Mouse (Mus musculus) embryo, embryonic 11.5 days (tissue): Measurements from ENCODE around the gene Map3k5.

Experiments used
- DNase-seq: peaks from one replicate; pipeline ENCODE4 v3.0.0-alpha.2; 2012; ENCODE audit warnings: low read depth, low spot score

Gene Map3k5

GRCm38 (mm10) chr10:20006333-20007093 is 72.2 kb downstream of the Map3k5 start:
- DNase-seq: no peak

DNA sequence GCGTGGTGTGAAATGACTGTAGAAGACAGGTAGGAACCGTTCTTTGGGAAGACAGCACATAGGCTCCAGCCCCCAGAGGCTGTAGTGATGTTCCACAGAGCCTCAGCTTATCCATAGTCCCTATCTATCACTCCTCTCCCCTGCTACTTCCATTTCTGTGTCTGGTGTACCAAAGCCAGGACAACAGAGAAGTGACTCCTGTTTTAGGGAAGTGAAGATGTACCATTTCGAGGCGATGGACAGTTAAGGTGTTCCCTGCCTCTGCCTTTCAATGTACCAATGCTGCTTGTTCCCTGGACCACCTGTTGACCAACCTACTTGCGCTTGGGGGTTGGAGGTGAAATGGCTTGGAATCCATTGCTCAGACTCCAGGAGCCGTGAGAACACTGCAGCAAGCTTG is 75.0 kb downstream of the Map3k5 start:
- DNase-seq: no peak

DNA sequence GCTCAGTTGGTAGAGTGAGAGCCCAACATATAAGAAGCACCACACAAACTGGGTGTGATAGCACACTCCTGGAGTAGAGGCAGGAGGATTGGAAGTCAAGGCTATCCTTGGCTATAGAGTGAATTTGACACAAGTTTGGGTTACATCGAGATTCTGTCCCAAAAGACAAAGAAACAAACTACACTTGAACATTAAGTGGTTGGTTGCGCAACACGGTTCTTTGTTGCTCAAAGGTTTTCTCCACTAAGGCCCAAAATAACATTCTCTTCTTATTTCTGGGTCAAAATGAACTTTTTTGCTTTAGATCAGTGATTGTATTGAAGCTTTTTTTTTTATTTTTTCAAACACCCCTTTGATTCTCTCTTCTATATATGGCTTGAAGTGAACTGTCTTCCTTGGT is 75.7 kb downstream of the Map3k5 start:
- DNase-seq: no peak

DNA sequence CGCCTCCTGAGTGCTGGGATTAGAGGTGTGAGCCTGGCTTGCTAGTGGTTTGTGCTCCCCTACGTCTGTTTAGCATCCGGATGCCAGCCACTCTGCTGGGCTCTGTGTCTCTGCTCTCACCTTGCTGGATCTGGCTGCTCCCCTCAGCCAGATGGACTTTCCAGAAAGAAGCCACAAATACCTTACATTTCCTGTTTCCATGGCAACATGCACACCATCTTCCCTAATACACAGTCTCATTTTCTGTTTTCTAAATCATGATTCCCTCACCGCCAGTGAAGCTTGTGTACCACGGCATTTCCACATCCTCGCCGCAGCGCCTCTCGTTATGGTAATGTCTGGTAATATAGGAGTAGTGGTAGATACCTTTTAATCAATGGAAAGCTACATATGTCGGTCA is 84.1 kb downstream of the Map3k5 start:
- DNase-seq: no peak

- DNase-seq: no peak
These were observed 84.5 kb downstream of the Map3k5 start for GRCm38 (mm10) chr10:20018806-20019205.

DNA sequence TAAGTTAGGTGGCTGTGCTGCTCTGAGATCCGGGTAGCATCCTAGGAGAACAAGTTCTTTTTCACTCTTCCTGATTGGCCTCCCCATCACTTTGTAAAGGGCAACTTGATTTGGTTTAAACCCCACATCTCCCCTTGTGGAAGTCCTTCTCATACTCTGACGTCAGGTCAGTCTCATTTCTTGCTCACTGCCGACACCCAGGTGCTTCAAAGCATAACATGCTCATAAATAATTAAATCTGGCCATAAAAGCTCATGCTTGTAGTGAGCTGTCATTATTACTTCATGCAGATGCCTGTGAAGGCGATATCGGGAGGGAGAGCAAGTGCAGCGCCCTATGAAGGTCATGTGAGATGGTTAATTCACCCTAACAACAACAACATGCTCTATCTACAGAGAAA is 87.0 kb downstream of the Map3k5 start:
- no peak for DNase-seq

- no peak for DNase-seq
These were observed 87.6 kb downstream of the Map3k5 start for GRCm38 (mm10) chr10:20021670-20022468.

DNA sequence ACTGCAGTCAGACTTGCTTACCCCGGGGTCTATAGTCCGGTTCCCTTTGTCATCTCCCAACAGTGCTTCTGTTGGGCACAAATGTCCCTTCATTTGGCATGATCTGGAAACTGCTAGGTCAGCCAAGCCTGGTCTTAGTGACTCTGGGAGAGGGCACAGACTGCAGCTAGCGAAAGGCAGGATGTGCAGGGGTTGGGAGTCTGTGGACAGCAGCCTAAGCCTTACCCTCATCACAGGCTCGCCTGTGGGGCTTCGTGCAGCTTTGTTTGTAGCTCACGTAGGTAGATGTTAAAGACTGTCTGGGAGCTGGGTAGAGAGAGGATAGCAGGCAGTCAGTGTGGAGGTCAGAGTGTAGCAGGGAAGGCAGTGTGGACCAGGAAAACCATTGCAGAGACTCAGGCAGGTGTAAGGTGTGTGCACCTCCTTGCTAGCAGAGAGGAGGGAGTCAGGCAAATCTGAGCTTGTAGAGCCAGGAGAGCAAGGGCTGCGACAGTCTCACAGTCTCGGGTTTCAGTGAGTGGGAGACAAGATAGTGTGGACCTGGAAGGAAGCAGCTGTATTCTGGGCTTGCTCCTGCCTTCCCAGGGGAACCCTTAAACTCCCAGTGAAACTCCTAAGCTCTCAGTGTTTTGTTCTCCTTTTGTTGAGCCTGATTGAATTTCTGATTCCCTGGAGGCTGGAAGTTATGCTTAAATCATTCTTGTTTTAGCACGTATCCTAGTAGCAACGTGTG is 88.5 kb downstream of the Map3k5 start:
- DNase-seq: no peak

DNA sequence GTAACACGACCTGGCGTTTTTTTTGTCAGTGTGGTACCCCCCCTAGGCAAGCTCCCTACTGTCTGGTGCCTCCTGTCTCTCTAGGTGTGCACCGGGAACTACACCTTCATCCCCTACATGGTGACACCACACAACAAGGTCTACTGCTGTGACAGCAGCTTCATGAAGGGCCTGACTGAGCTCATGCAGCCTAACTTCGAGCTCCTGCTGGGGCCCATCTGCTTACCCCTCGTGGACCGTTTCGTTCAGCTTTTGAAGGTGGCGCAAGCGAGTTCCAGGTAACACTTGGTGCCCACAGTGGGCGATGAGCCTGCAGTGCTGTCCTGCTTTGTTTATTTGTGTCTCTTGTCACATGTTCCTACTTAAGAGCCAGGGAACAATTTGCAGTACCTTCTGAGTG is 89.3 kb downstream of the Map3k5 start:
- no peak for DNase-seq

GRCm38 (mm10) chr10:20024891-20025290 is 90.6 kb downstream of the Map3k5 start:
- DNase-seq: no peak

GRCm38 (mm10) chr10:20025781-20026520 is 91.7 kb downstream of the Map3k5 start:
- DNase-seq: no peak

DNA sequence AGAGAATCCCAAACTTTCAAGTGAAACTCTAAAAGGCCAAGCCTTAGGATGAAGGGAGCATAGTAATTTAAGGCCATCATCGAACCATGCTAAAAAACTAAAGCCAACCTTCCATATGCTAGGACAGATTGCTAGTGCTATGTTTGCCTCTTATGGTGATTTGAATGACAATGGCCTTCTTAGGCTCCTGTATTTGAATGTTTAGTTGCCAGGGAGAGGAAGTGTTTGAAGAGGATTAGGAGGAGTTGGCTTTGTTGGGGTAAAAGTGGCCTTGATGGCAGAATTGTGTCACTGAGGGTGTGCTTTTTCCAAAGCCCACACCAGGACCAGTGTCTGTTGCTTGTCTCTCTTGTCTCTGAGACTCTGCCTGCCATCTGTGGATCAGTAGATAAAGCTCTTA is 96.4 kb downstream of the Map3k5 start:
- DNase-seq: no peak

DNA sequence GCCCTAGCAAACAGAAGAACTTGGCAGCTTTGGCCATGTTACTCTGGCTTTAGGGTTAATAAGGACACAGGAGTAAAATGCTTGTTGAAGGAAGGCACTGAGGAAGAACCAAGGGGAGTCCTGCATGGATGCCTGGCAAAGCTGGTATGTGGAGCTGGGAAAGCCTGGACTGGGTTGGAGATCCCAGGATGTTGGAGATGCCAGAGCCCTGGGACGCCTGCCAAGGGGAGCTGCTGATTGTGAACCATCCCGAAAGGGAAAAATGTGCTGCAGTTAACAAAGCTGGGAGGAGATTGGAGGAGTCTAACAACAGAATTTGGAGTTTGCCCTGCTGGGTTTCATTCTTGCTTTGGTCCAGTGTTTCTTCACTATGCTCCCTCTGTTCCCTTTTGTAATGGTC is 97.7 kb downstream of the Map3k5 start:
- DNase-seq: no peak

DNA sequence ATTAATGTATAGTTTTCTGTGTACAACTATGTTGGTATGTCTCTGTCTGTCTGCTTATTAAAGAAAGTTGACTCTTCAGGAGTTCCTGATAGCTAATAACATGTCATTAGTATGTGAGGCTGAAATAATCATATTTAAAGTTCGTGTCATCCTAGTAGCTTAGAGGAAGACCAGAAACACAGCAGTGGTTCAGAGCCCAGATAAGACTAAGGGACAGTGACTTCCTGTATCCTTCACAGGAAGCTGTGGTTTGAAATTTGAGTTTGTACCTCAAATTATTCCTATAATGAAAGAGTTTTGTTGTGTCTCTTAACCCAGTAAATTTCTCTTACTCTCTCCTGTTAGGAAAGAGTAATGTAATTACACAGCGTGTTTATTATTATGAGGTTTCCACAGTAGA is 102.1 kb downstream of the Map3k5 start:
- DNase-seq: no peak

GRCm38 (mm10) chr10:20036846-20037245 is 102.6 kb downstream of the Map3k5 start:
- DNase-seq: no peak

- no peak for DNase-seq
These were observed 105.3 kb downstream of the Map3k5 start for GRCm38 (mm10) chr10:20039531-20039930.

GRCm38 (mm10) chr10:20040116-20040515 is 105.8 kb downstream of the Map3k5 start:
- DNase-seq: no peak

DNA sequence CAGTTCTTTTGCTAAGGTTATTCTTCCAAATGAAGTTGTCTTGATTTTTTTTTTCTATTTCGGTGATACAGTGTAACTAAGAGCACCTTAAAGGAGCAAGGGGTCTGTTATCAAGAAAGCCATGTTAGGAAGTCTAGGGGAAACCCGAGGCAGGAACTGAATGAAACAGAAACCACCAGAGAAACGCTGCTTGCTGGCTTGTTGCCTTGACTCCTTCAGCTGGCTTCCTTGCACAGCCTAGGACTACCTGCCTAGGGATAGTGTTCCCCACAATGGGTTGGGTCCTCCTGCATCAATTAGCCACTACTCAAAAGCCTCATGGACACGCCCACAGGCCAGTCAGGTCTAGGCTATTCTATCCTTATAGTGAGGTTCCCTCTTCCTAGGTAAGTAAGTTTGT is 106.4 kb downstream of the Map3k5 start:
- DNase-seq: no peak

DNA sequence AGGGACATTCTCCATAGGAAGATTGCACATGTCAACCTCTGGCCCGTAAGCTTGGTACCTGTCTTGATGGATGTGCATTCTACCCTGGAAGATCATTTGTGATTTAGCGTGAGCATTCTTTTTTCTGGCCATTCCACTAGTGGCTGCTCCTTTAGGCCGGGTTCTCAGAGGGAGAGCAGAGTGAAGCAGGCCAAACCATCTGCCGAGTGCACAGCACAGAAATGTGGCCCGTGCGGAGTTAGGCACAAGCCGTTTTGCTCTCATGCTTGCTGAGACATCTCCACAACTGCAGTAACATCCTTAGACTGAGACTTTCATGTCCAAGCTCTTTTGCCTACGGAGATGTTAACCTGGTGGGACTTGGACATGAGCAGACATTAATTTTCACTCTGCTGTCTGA is 107.8 kb downstream of the Map3k5 start:
- DNase-seq: no peak

GRCm38 (mm10) chr10:20044051-20044450 is 109.8 kb downstream of the Map3k5 start:
- no peak for DNase-seq

DNA sequence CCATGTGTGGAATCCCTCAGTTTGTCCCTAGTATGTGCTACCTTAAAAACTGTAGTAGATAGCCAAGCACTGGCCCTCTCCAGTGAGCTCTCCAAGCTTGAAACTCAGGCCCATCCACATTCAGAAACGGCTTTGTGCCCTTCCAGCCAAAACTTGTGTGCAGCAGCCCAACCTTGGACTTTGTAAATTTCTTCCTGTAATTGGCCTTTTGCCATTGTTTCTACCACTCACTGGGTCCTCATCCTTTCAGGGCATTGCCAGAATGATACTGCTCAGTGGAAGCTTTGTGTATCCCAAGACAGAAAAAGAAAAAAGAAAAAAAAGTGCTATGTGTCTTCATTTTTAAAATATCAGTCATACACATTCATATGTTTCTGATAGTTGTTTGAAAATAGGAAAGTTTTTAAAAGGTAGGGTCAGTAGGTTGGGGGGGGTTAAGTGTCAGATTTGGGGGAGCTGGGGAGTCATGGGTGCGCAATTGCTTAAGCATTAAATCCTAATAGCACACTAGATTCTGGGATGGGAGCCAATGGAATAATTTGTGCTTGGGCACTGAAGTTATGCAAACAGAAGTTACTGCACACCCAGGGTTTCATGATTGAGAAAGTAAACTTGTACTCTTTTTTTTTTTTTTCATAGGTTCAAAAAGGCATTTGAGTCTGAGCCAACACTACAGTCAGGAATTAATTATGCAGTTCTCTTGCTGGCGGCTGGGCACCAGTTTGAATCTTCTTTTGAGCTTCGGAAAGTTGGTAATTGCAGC is 111.6 kb downstream of the Map3k5 start:
- DNase-seq: no peak
